Mouse (Mus musculus) cerebellum, postnatal 25 days (tissue): ENCODE measurements at regions not wholly inside any gene's neighbourhood (a gene's known extent, or its start where the extent isn't known, plus 50 kb on each side); places are given as distances from the start of the nearest gene placed in this dataset.

Source experiments
- DNase-seq, 2 experiments: peaks; one replicate each; pipeline ENCODE4 v3.0.0; 2021; ENCODE audit warnings: mixed read lengths in 2 of 2

- DNase-seq: no peak
Measured at GRCm38 (mm10) chr2:114835694-114836093, 180.9 kb upstream of the Dph6 start.

GRCm38 (mm10) chr2:114843696-114844388, 189.1 kb upstream of the Dph6 start:
- DNase-seq: peak; percentile 52 to 54

- no peak for DNase-seq
Measured at GRCm38 (mm10) chr2:114844389-114844771, 189.6 kb upstream of the Dph6 start.

GRCm38 (mm10) chr2:114848439-114848838, 193.7 kb upstream of the Dph6 start:
- DNase-seq: no peak

DNA sequence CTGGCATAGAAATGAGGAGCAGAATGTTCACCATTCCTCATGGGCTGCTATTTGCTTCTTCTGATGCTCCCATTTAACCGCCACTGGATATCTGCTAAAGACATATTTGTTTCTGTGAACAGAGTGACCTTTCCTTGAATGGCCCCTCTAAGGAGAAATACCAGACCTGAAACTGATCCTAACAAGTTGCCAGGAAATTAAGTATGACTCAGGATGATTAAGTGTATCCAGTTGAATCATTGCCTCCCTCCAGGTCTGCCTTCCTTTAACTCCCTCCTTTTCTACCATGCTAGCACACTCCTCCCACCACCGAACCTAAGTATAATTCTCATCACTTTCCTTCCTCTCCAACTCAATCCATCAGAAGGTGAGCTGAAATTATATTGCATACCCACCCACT, 194.2 kb upstream of the Dph6 start:
- DNase-seq: no peak

- peak; percentile 78 to 87 for DNase-seq
Measured at GRCm38 (mm10) chr2:114853715-114854530, 199.2 kb upstream of the Dph6 start.

DNA sequence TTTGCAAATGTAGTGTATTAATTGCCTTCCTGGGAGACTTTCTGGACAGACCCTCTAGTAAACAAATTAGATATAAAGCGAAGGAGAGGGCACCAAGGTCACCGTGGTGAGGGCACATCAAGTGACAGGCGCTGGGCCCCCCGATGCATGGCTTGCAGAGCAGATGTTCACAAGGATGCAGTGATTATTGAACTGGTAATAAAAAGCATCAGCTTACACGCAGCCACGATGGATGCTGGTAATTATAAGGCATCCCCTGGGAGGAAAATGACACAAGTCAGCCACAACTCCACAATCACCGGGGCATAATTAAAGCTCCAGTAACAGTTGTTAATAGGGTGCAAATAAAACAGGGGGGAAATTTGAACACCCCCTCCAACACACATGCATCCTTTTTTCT, 217.5 kb upstream of the Dph6 start:
- DNase-seq: no peak

GRCm38 (mm10) chr2:114873090-114873489, 218.3 kb upstream of the Dph6 start:
- DNase-seq: no peak

- peak in 1 of 2 experiments; percentile 9 for DNase-seq
Measured at GRCm38 (mm10) chr2:114879084-114879483, 224.3 kb upstream of the Dph6 start.

DNA sequence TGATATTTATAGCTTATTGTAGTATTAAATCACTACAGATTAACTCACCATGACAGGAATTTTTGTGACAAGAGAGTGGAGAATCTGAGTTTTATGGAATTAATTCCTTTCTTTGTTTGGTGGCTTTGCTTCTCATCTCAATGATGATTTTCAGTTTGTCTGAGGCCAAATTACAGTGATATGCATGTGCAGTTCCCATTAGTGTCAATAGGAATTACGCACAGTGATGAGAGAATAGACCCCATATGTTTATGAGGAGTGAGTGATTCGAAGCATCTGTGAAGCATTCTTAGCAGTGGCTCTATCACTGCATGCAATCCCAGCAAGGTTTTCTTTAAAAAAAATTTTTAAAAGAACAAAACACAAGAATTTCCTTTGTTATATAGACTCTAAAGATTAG, 225.0 kb upstream of the Dph6 start:
- no peak for DNase-seq

DNA sequence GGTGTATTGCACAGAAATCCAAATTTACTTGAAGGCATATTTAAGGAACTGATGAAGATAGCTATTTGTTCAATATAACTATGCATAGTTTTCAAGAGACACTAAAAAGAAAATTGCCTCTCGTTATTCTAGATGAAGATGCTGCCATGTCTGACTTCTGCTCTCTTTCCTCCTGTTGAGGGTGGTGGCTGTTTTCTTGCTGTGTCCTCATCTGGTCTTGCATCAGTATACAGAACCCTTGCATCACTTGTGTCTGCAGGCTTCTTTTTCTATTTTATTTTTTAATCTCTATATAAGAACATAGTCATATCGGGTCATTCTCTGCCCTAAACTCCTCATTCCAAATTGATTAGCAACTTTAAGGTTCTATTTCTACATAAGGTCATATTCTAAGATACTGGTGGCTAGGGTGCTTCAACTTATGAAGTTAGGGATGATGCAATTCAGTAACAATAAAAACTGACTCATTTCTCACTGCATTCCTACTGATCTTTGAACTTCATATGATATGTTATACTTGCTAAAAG, 231.0 kb upstream of the Dph6 start:
- no peak for DNase-seq

GRCm38 (mm10) chr2:114898812-114899211, 244.0 kb upstream of the Dph6 start:
- DNase-seq: no peak

DNA sequence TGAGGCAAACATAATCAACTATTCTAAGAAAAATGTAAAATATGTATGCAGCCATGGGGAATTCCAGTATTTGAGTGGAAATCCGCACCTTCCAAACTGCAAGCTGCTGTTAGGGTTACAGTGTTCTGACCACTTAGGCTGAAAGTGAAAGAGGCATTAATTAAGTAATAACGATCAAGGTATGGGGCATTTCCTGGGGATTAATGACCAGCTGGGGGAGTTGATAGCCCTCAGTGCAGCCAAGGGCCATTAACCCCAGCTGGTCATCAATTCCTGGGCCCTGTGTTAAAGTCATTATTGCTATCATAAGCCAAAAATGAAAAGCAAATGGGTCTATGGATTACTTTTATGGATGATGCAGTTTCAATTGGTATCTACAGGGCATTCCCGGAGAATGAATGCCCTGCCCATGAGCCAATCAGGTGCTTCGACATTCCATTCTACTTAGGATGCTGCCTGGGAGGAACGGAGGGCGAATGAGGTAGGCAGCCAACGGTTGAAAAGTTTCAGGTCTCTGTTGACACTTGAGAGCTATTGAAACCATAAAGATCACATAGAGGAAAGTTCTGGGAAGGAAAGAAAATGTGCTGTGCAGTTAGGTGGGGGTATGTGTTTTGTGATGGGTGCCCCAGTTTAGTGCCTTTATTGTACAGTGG, 257.2 kb upstream of the Dph6 start:
- DNase-seq: no peak

DNA sequence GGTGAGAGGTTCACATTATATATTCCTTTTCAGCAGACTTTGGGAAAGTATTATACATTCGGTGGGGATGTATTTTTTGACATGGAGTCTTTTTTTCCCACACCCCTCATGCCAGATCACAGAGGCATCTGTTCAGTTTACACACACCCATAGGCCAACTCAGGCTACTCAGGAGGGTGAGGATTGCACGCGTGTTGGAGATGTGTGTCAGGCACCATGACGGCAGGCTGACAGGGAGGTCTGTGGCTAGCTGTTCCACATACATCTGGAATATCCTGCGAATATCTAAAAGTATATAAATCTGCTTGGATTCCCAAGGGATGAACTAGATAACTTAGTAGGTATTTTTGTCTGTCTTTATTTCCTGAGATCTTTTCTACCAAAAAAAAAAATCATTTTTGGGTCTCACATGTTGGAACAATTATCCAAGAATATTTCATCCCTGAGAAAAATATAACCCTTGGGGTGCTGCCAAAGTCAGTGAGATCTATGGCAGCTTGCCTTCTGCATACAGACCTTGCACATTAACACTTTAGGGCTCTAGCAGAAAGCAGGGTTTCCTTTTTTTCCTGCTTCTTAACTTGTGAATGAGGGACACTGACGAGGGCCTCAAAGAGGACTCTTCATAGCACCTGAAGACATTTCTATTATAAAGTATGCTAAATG, 260.4 kb upstream of the Dph6 start:
- DNase-seq: no peak

DNA sequence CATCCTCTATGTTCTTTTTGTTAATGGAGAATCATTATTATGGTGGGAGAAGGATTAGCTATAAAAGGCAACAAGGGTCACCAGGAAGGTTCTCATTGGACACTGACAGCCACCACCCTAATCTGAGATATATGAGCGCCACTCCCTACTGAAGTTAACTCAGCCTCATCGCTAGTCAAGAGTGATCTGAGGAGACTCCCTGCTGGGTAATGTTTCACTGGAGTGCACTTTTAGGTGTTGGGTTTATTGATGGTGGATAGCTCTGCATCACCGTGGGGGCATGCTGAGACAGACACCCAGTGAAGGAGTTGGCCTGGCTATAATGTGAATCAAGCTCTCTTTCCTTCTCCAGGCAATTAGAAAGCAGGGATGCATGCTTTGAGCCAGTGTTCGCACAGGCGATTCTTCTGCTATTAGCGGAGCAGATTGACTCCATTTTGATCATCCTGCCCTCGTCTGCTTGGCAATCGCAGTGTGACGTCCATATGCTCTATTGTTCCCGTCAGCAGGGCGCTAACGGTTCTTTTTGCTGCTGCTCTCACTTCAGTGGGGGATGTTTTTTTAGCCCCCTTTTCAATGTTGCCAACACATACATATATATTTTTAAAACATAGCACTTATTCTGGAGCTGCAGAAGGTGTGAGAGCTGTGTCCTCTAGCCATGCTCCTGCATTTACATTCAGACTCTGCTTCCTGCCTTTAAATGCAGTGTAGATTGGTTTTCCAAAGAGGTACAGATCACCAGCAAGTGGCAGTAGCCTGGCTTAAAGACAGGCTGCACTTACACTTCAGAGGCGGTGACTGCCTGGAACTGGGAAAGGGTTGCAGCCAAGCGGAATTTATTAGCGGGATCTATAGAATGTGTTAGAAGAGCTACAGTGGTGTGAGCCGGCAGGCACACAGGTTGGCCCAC, 263.9 kb upstream of the Dph6 start:
- DNase-seq: peak; percentile 7 to 21

- DNase-seq: no peak
Measured at GRCm38 (mm10) chr2:114923911-114924310, 269.1 kb upstream of the Dph6 start.

- no peak for DNase-seq
Measured at GRCm38 (mm10) chr2:114935436-114935835, 280.7 kb upstream of the Dph6 start.

- DNase-seq: no peak
Measured at GRCm38 (mm10) chr2:114938416-114939147, 283.8 kb upstream of the Dph6 start.

DNA sequence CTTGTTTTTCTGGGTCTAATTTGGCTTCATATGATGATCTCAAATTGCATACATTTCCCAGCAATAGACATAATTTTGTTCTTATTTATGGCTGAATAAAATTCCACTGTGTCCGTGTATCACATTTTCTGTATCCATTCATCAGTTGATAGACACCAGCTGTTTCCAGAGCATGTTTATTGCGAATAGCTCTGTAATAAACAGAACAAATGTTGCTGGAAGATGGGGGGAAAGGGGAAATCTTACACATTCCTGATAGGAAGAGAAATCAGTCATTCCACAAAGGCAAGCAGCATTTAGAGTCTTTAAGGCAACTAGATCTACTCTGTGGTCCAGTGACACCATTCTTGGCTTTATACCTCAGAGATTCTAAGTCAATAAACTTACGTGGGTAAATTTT, 311.3 kb upstream of the Dph6 start:
- DNase-seq: no peak

- DNase-seq: no peak
Measured at GRCm38 (mm10) chr2:114968651-114969050, 313.9 kb upstream of the Dph6 start.

DNA sequence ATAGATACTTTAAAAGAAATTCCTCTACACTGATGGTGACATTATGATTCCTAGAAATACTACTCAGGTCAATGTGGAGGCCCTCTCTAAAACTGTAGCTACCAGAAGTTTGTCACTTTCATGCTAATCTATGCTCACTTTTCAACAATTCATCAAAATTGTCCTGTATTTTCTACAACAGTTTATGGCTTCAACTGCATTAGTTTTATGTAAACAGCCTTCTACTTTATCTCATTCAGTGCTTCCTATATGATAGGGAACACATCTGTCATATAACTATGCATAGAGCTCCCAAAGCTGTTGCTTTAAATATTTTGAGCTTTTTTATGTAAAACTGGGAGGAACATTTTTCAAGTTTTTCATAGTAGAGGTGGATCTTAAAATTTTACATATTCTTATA, 338.7 kb upstream of the Dph6 start:
- no peak for DNase-seq
